Mouse (Mus musculus) liver, embryonic 12.5 days (tissue): ENCODE data around the gene Capn2. TPM values are rescaled to one million over a fixed set of nuclear protein-coding genes. Genes with fewer than 3 reads are reported as not detected.

Experiments used
- ATAC-seq: fragments of 200-750 bp; cut with Nextera tagmentation; 2 replicates; pipeline ENCODE4 v1.8.0; 2017; ENCODE audit warnings: moderate number of reproducible peaks, mild to moderate bottlenecking, moderate library complexity
- H3K27ac ChIP-seq: fragments of 300-500 bp; sonication (generic); 2 replicates; pipeline ENCODE4 v1.5.1; 2016; ENCODE audit warnings: mild to moderate bottlenecking
- H3K27me3 ChIP-seq: fragments of 300-500 bp; sonication (generic); replicated peaks from 2 replicates; pipeline ENCODE4 v1.6.1; 2016; ENCODE audit warnings: mild to moderate bottlenecking, moderate library complexity
- H3K36me3 ChIP-seq: fragments of 300-500 bp; sonication (generic); 2 replicates; pipeline ENCODE4 v1.6.1; 2016; ENCODE audit warnings: mild to moderate bottlenecking, moderate library complexity
- H3K4me1 ChIP-seq: fragments of 300-500 bp; sonication (generic); 2 replicates; pipeline ENCODE4 v1.6.1; 2016
- H3K4me2 ChIP-seq: fragments of 300-500 bp; sonication (generic); 2 replicates; pipeline ENCODE4 v1.6.1; 2016; ENCODE audit warnings: mild to moderate bottlenecking, moderate library complexity
- H3K4me3 ChIP-seq: fragments of 300-500 bp; sonication (generic); 2 replicates; pipeline ENCODE4 v1.5.1; 2016; ENCODE audit warnings: mild to moderate bottlenecking, moderate library complexity
- H3K9ac ChIP-seq: fragments of 300-500 bp; sonication (generic); 2 replicates; pipeline ENCODE4 v1.6.1; 2016; ENCODE audit warnings: mild to moderate bottlenecking, moderate library complexity
- H3K9me3 ChIP-seq: fragments of 300-500 bp; sonication (generic); replicated peaks from 2 replicates; pipeline ENCODE4 v1.6.1; 2016; ENCODE audit warnings: mild to moderate bottlenecking, moderate library complexity
- WGBS: fragments of 180-500 bp; shearing (Covaris S2); methylation state at CpG from one replicate; pipeline ENCODE4 v1.1.7; 2016; ENCODE audit not compliant: insufficient replicate concordance; 5-methylcytosine and 5-hydroxymethylcytosine counted together
- polyA plus RNA-seq: library from polyadenylated mRNA; unstranded; fragments of >200 nt; fragmentation: Nextera tagmentation; extraction: Ambion mirVana; gene quantifications from 2 replicates; pipeline ENCODE4 v1.2.1, GENCODE M21; 2016

Capn2 gene
- polyA plus RNA-seq, 1 experiment from 2014 or later, result 36.6 TPM

DNA sequence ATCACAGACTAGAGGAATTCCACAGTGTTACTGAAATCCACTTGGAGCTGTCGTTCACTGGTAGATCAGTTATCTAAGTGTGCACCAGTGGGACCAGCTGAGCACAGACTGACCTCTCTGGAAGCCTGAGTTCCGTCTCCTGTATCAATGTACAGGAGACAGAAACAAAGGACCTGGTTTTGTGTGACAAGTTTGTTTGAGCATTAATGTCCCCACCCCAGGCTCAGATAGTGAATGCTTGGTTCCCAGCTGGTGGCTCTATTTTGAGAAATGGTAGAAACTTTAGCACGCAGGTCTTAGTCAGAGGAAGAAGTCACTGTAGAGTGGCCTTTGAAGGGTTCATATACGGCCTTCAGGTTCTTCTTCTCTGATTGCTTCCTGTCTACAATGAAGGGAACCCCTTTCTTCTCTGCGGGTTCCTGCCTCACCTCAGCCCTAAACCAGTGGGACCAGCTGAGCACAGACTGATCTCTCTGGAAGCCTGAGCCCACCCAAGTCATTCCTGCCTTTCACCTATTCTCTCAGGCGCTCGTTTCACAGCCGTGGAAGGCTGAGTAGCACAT is 3.6 kb upstream of the Capn2 start:
- H3K4me3 ChIP-seq, result no peak overlapping the region
- ATAC-seq, result no peak
- no peak overlapping the region for H3K9ac ChIP-seq
- H3K9me3 ChIP-seq, result no peaks in the 10 kb centered on the region
- 60% methylated on average over 8 of the region's 8 CpGs for WGBS
- no peak overlapping the region for H3K27ac ChIP-seq
- H3K4me2 ChIP-seq, result no peak overlapping the region
- peaks cover 11% of the 10 kb centered on the region; the same call in 1 of the 2 replicates for H3K4me1 ChIP-seq
- no peaks in the 10 kb centered on the region for H3K36me3 ChIP-seq
- peaks cover 43% of the 10 kb centered on the region for H3K27me3 ChIP-seq

GRCm38 (mm10) chr1:182520091-182520937 is 2.9 kb upstream of the Capn2 start:
- H3K27me3 ChIP-seq, result peaks cover 50% of the 10 kb centered on the region
- ATAC-seq, result no peak
- H3K4me1 ChIP-seq, result peaks cover 11% of the 10 kb centered on the region; the same call in 1 of the 2 replicates
- no peak overlapping the region for H3K9ac ChIP-seq
- no peak overlapping the region for H3K27ac ChIP-seq
- H3K4me3 ChIP-seq, result no peak overlapping the region
- no peaks in the 10 kb centered on the region for H3K9me3 ChIP-seq
- peak overlapping the region; percentile 1; the same call in 1 of the 2 replicates for H3K4me2 ChIP-seq
- H3K36me3 ChIP-seq, result no peaks in the 10 kb centered on the region
- 29% methylated on average over 14 of the region's 14 CpGs for WGBS

- no peaks in the 10 kb centered on the region for H3K36me3 ChIP-seq
- no peak overlapping the region for H3K9ac ChIP-seq
- ATAC-seq, result no peak
- WGBS, result 63% methylated on average over 5 of the region's 5 CpGs
- no peak overlapping the region for H3K4me3 ChIP-seq
- H3K27ac ChIP-seq, result no peak overlapping the region
- H3K9me3 ChIP-seq, result no peaks in the 10 kb centered on the region
- H3K27me3 ChIP-seq, result peaks cover 53% of the 10 kb centered on the region
- no peak overlapping the region for H3K4me2 ChIP-seq
- H3K4me1 ChIP-seq, result peaks cover 11% of the 10 kb centered on the region; the same call in 1 of the 2 replicates
Measured at GRCm38 (mm10) chr1:182519341-182519740, 1.9 kb upstream of the Capn2 start.

- 71% methylated on average over 6 of the region's 6 CpGs for WGBS
- Histone ChIP-seq H3K27me3 (peaks cover 53% of the 10 kb centered on the region), H3K36me3 (no peaks in the 10 kb centered on the region), H3K4me2 (no peak overlapping the region), H3K9me3 (no peaks in the 10 kb centered on the region), H3K9ac (no peak overlapping the region), H3K4me3 (no peak overlapping the region), H3K4me1 (peaks cover 11% of the 10 kb centered on the region; the same call in 1 of the 2 replicates), H3K27ac (no peak overlapping the region)
- no peak for ATAC-seq
Measured at GRCm38 (mm10) chr1:182518811-182519210, 1.4 kb upstream of the Capn2 start.

DNA sequence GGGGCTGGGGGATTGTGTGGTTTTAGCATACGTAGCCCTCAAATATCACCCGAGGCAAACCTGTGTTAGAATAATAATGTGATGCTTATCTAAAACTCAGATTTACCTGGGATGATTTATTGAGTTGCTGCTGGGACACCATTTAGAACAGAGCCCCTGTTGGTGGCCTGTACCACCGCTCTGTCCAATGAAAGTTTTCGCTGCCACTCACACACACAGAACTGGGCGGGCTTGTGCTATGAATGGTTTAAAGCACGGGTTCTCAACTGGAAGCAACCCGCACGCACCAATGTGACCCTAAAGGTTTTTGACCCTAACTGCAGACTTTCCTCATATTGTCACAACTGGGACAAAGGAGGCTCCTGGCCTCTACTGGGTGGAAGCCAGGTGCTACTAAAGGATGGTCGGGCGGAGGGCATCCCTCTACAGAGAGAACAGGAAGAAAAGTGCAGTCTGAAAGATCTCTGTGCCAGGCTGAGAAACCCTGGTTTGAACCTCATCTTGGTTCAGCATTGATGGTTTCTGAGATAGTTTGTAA is 804 bp upstream of the Capn2 start:
- Histone ChIP-seq H3K27ac (no peak overlapping the region), H3K4me2 (no peak overlapping the region), H3K4me1 (peaks cover 13% of the 10 kb centered on the region; the same call in 1 of the 2 replicates), H3K36me3 (no peaks in the 10 kb centered on the region), H3K9ac (no peak overlapping the region), H3K9me3 (no peaks in the 10 kb centered on the region), H3K4me3 (no peak overlapping the region), H3K27me3 (peaks cover 53% of the 10 kb centered on the region)
- ATAC-seq, result no peak
- 68% methylated on average over 10 of the region's 10 CpGs for WGBS

DNA sequence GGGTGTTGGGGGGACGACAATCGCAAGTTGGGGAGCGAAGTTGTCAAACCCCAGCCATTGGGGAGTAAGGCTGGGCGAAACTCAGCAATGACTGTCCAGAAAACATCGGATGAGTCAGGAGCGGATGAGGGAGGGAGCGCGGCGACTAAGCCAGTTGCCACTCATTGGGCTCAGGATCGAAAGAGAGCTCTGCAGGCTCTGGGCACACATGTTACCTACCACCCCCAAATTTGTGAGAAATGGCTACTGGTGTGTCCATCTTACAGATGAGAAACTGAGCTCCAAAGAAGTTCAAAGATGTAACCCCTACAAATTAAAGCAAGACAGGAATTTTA is 236 bp upstream of the Capn2 start:
- H3K9me3 ChIP-seq, result no peaks in the 10 kb centered on the region
- peak overlapping the region; percentile 62 for H3K4me3 ChIP-seq
- peaks cover 17% of the 10 kb centered on the region; the same call in 1 of the 2 replicates for H3K4me1 ChIP-seq
- H3K36me3 ChIP-seq, result no peaks in the 10 kb centered on the region
- H3K27me3 ChIP-seq, result peaks cover 53% of the 10 kb centered on the region
- H3K4me2 ChIP-seq, result peak overlapping the region; percentile 79
- ATAC-seq, result no peak
- H3K9ac ChIP-seq, result peak overlapping the region; percentile 65
- 2% methylated on average over 10 of the region's 10 CpGs for WGBS
- no peak overlapping the region for H3K27ac ChIP-seq

DNA sequence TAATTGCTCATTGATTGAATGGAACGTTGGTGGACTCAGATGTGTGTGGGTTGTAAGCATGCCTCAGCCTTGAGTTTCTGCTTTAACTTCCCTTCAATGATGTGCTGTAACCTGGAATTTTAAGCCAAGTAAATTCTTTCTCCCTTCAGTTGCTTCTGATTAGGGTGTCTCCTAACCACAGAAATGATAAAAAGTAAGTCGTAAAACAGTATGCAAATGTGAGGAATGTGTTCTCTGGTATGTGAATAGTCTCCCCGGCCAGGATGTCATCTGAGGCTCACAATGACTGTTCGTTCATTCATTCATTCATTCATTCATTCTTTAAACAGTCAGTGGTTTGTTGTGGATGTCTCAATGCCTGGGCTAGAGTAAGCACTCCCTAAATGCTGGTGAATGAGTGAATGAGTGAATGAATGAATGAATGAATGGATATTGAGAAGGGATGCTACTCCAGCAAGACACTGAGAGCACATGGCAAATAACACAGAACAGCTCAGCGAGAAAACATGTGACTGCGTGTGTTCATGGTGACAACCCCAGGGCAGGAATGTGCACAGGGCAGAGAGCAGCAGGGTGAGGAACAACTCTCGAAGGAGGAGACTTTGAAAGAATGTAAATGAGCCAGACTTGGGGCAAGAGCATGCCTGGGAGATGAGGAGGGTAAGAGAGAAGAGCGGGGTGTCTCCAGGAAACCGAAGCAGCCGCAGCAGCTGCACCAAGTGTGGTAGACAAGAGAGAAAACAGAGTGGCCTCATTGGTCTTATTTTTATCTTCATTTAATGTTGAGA is 2.4 kb downstream of the Capn2 start:
- H3K9ac ChIP-seq, result no peak overlapping the region
- 65% methylated on average over 10 of the region's 10 CpGs for WGBS
- H3K9me3 ChIP-seq, result no peaks in the 10 kb centered on the region
- no peak for ATAC-seq
- peaks cover 47% of the 10 kb centered on the region for H3K27me3 ChIP-seq
- no peak overlapping the region for H3K4me2 ChIP-seq
- no peak overlapping the region for H3K27ac ChIP-seq
- no peak overlapping the region for H3K4me3 ChIP-seq
- 0 out of 2 replicates have a peak, but pooled peaks cover 14% of the 10 kb centered on the region for H3K36me3 ChIP-seq
- H3K4me1 ChIP-seq, result peaks cover 24% of the 10 kb centered on the region; the same call in 1 of the 2 replicates

DNA sequence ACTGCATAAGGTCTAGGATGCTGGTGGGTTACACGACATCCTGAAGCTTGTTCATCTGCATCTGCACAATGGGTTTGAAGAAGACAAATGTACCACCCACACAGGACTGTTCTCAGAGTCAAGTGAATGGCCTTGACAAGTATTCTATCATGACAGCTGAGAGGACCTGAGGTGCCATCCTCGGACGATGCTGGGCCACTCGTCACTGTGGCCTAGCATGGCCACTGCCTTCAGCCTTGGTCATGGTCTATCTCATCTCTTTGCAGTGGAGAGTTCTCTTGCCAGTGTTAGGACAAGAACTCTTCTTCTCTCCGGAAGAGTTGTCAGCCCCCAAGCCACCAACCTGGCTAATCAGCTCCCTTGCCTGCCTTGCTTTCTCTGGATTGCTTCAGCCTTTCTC is 3.7 kb downstream of the Capn2 start:
- ATAC-seq, result no peak
- 69% methylated on average over 5 of the region's 5 CpGs for WGBS
- H3K27ac ChIP-seq, result no peak overlapping the region
- H3K4me3 ChIP-seq, result no peak overlapping the region
- H3K9ac ChIP-seq, result no peak overlapping the region
- H3K27me3 ChIP-seq, result peaks cover 37% of the 10 kb centered on the region
- H3K9me3 ChIP-seq, result no peaks in the 10 kb centered on the region
- 0 out of 2 replicates have a peak, but pooled peaks cover 15% of the 10 kb centered on the region for H3K36me3 ChIP-seq
- no peak overlapping the region for H3K4me2 ChIP-seq
- H3K4me1 ChIP-seq, result peaks cover 24% of the 10 kb centered on the region; the same call in 1 of the 2 replicates

- Histone ChIP-seq H3K9ac (no peak overlapping the region), H3K36me3 (0 out of 2 replicates have a peak, but pooled peaks cover 15% of the 10 kb centered on the region), H3K27ac (no peak overlapping the region), H3K9me3 (no peaks in the 10 kb centered on the region), H3K27me3 (peaks cover 30% of the 10 kb centered on the region), H3K4me3 (no peak overlapping the region), H3K4me2 (no peak overlapping the region), H3K4me1 (peaks cover 24% of the 10 kb centered on the region; the same call in 1 of the 2 replicates)
- 41% methylated on average over 5 of the region's 5 CpGs for WGBS
- ATAC-seq, result no peak
Measured at GRCm38 (mm10) chr1:182512901-182513410, 4.5 kb downstream of the Capn2 start.

GRCm38 (mm10) chr1:182511778-182512177 is 5.6 kb downstream of the Capn2 start:
- H3K27me3 ChIP-seq, result peaks cover 18% of the 10 kb centered on the region
- no peak overlapping the region for H3K4me2 ChIP-seq
- no peak for ATAC-seq
- H3K27ac ChIP-seq, result no peak overlapping the region
- no peak overlapping the region for H3K9ac ChIP-seq
- H3K4me3 ChIP-seq, result no peak overlapping the region
- H3K9me3 ChIP-seq, result no peaks in the 10 kb centered on the region
- H3K4me1 ChIP-seq, result peaks cover 15% of the 10 kb centered on the region; the same call in 1 of the 2 replicates
- H3K36me3 ChIP-seq, result 0 out of 2 replicates have a peak, but pooled peaks cover 15% of the 10 kb centered on the region
- WGBS, result 30% methylated on average over 8 of the region's 8 CpGs

DNA sequence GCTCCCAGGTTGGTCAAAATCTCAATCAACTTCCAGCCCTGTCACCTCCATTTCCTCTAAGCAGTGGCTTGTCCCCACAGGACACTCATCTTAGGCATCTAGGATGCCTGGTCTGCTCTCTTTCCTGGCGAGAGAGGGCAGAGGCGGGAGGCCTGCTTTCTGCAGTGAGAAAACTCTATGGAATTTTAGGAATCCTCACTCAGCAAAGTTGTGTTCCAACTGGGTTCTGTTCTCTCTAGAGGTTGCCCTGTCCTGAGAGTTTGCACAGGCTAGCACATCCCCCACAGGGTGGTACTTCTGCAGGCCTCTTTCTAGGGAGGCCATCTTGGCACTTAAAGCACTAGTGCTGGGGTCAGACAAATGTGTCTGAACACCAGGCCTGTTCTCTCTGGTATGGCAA is 6.3 kb downstream of the Capn2 start:
- no peak for ATAC-seq
- no peak overlapping the region for H3K27ac ChIP-seq
- H3K27me3 ChIP-seq, result peaks cover 11% of the 10 kb centered on the region
- H3K4me1 ChIP-seq, result peaks cover 20% of the 10 kb centered on the region
- no peak overlapping the region for H3K4me2 ChIP-seq
- no peaks in the 10 kb centered on the region for H3K9me3 ChIP-seq
- WGBS, result 61% methylated on average over 2 of the region's 2 CpGs
- H3K4me3 ChIP-seq, result no peak overlapping the region
- H3K9ac ChIP-seq, result no peak overlapping the region
- 0 out of 2 replicates have a peak, but pooled peaks cover 15% of the 10 kb centered on the region for H3K36me3 ChIP-seq
